Mouse (Mus musculus) cerebellum, postnatal 4 days (tissue): ENCODE results near the gene Cpne5.
A peak's percentile ranks its signal among the peaks of the same experiment; 100 is the strongest.
"Not testable (repeated sequence)": the region's sequence is repeated elsewhere in the genome, so short reads cannot be mapped to it uniquely, and the experiment has no call there.

Experiments used
- DNase-seq, 2 experiments: peaks; one replicate each; pipeline ENCODE4 v3.0.0; 2022; ENCODE audit warnings: low spot score in 2 of 2, mixed read lengths in 1 of 2

Gene Cpne5

DNA sequence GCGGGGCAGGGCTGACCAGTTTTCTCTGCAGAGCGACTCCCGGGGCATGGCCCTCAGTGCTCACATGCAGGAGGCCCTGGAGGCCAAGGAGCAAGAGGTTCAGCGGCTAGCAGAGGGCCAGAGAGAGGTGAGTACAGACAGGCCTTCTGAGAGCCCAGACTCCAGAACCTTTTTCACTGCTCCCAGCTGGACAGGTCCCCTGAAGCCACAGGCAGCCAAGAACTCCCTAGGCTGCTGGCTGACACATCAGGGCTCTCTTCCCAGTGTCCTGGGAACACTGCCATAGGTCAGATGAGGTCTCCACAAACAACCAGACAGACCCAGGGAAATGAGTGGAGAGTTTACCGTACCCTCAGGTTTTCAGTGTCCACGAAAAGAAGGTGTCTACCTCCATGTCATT, 101.7 kb downstream of the Cpne5 start:
- no peak for DNase-seq

DNA sequence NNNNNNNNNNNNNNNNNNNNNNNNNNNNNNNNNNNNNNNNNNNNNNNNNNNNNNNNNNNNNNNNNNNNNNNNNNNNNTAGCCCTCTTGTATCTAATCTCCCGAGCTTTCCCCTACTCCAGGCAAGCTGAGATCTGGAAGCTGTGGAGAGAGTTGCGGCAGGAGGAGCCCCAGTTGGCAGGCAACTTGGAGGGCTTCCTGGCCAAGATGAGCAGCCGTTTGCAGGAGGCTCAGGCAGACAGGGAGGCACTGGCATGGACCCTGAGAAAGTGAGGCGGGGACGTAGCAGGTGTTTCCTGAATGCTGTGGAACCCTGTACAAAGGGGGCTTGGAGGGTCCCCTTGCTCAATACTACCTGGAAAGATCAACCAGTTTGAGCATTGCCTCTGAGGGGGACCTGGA, 102.9 kb downstream of the Cpne5 start:
- no peak for DNase-seq

DNA sequence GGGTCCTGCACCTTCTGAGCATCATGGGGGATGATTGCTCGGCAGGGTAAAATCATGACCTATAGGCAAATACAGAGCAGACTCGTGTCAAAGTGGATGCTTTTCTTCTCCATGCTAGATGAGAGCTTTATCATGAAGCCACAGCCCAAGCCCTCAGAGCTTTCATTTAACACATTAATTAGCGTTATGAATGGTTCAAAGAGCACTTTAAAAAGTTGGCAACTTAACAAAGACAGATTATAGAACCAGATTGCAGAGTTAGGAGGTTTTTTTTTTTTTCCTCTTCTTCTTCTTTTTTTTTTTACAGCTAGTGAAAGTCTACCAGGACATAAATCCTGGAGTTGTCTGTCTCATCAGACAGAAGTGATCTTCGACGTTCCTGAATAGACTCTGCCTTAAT, 108.6 kb downstream of the Cpne5 start:
- DNase-seq: no peak

DNA sequence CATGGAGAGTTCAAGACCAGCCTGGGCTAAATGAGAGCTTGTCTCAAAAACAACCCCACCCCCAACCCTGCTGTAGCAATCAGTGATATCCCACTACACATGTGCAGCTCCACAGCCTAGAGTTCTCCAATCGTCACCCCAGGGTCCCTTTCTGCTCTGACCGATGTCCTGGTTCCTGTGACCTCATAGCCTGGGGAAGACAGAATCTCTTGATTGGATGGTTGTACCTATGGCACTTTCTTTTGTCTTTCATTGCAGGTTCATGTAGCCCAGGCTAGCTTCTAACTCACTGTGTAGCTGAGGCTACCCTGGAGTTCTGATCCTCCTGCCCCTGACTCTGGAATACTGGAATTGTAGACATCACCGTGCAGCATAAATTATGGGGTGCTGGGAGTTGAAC, 111.4 kb downstream of the Cpne5 start:
- DNase-seq: no peak

DNA sequence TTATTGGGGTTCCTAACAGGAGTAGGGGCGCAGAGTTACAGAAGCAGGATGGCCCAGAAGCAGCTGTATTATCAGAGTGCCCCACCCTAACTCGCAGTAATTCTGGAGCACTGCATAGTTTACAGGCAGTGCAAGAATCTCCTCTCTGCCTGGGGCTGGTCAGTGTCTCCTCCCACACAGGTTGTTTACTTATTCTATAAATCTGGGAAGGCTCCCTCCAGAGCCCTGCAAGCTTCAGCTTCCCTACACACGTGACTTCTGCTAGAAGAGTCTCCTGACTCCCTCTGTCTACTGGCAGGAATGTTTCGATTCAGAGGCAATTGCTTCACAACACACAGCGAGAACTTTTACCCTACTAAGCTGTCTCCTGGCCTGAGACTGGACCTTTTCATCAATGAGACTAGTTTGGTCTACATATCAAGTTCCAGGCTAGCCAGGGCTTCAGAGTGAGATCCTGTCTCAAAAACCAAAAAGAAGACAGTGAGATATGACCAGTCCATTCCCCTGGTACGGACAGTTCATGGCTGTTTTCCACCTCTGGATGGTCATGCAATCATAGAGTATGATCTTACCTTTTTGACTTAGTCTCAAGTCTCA, 114.3 kb downstream of the Cpne5 start:
- DNase-seq: no peak

DNA sequence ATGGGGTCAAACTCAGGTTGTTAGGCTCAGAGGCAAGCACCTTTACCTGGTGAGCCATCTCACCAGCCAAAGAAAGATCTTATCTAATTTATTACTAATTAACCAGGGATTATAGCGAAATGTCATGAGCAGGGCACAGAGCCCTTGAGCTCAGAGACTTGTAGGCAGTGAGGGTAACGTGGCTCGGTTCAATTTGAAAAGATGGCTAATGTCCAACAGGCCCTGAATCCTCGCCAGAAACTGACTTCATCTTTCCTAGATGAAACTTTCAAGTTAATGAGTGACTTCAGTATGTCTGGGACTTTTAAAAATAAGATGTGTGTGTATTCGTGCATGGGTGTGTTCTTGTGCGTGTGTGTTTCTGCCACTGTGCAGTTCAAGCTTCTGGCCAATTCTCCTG, 115.2 kb downstream of the Cpne5 start:
- DNase-seq: no peak

DNA sequence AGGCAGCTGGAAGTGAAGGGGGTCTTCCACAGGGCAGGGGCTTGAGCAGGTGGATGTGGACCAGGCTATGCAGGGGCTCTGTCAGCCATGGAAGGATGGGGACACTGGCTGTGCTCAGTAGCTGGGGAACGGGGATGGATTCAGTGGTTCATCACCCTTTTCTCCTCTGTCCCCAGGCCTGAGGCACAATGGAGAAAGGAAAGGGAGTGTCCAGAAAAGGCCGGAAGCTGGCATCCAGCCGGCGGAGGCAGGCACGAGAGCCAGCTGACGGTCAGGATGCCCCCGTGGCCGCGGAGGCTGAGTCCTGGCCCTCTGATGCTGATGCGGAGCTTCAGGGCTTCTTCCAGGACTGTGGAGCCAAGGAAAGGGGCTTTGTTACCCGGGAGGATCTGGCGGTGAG, 117.3 kb downstream of the Cpne5 start:
- DNase-seq: peak in 1 of 2 experiments; percentile 42

DNA sequence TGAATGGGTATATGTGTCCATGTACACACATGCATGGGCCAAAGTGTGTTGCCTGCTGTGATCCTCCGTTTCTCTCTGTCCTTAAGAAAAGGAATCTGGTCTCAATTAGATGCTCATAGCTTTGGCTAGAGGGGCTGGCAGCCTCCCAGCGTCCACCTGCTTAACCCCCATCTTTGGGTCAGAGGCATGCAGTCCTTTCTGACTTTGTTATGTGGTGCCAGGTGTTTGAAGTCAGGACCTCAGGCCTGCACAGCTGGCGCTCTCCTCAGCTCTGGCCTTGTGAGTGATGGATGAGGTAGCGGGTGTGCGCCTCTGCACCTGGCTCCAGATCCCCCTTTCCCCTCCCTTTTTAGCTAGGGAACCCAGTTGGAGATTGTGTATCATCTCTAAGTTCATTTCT, 119.9 kb downstream of the Cpne5 start:
- no peak for DNase-seq

DNA sequence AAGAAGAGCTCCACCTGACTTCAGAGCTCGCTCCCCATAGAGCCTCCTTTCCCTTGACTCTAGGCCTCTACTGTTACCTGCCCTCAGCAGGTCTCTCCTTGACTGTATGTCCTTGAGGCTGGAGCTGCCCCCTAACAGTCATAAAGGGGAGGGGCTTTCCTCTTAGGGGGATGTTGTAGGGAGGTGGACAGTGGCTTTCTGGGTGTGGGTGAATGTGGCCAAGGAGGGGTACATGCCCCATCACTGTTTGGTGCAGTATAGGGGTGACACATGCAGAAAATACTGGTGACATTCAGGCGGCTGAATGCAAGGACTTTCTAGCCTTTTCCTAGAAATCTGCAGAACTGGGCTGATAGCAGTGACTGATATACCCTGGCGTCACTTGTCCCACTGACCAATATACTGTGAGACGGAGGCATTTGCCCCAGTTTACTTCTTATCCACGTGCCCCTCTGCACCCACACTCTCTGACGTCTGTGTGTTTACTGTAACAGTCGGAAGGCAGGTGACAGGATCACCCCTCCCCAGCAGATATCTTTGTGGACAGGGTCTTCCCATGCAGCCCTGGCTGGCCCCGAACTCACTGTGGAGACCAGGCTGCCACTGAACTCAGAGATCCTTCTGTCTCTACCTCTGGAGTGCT, 120.8 kb downstream of the Cpne5 start:
- no peak for DNase-seq

DNA sequence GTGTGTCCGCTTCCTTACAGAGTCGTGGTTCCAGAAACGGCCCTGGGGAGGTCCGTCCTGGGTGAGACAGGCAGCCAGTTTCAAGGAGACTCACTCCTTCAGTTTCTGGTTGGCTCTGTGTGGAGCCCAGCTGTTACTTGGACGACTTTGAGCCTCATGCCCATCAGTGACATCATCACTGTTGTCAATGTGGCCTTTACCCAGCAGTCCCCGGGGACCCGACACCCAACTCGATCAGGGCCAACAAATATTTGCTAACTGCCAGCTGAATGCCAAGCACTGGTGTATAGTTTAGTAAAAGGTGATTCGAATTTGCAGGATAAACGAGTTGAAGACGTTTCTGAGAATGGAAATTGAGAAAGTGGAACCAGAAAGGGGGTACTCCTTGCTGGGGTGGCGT, 121.9 kb downstream of the Cpne5 start:
- no peak for DNase-seq

DNA sequence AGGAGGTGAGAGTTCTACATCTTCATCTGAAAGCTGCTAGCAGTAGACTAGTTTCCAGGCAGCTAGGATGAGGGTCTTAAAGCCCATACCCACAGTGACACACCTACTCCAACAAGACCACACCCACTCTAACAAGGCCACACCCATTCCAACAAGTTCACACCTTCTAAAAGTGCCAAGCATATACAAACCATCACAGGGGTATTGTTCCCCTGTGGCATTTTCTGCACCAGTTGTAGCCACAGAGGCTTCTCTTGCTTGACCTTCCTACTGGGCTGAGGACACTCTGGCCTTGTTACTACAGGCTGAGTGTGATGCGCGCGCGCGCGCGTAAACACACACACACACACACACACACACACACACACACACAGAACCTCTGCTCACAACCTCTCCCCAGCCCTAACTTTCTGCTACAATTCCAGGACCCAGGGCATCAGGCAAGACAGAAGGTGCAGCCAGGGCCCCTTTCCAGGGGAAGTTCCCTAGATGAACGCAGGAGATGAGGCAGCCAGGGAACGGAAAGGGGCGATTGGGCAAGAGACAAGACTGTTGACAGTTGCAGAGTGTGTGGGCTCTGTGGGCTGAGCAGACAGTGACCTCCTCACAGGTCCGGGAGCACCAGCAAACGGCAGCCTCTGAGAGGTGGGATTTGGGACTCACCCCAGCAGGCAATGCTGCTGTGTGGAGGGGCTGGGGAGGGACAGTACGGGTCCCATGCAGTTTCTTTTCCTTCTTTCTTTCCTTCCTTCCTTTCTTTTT, 124.2 kb downstream of the Cpne5 start, which contains the start of gene Rab44:
Rab44 (plus strand) TSS at position 555 of the 762 bp plus-strand sequence.
- DNase-seq: no peak

DNA sequence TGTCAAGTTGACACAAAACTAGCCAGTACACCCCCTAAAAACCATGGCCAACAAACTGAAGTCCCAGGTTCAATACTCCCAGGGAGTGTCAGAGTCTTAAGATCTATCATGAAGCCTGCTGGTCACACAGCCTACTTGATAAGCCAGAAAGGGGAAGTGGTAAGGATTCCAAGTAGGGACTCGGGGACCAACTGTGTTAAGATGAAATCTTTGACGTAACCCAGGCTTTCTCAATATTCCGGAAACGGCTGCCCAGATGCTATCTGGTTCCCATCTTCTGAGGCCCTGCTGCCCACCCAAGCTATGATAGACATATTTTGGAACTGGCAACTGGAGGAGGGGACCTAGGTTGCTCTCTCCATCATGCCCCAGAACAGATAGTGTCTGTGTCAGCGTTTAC, 126.6 kb downstream of the Cpne5 start:
- DNase-seq: no peak

DNA sequence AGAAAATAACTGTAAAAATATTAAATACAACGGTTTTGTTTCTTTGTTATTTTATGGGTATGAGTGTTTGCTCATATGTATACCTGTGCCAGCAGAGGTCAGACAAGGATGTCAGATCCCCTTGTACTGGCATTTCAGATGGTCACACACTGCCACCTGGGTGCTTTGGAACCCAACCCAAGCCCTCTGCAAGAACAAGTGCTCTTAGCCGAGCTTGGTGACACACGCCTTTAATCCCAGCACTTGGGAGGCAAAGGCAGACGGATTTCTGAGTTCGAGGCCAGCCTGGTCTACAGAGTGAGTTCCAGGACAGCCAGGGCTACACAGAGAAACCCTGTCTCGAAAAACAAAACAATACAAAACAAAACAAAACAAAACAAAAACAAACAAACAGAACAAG, 127.6 kb downstream of the Cpne5 start:
- DNase-seq: not testable (repeated sequence)
